Mouse (Mus musculus): ENCODE data around the gene Impg1. TPM values are rescaled to one million over a fixed set of nuclear protein-coding genes. Genes with fewer than 3 reads are reported as not detected.
"Not testable (repeated sequence)": the region's sequence is repeated elsewhere in the genome, so short reads cannot be mapped to it uniquely, and the experiment has no call there.

Impg1 gene
- total RNA-seq, 2 experiments from 2014 or later, result not detected

GRCm38 (mm10) chr9:80344451-80345000 lies 120.8 kb downstream of the Impg1 start:
- no peak for DNase-seq

- DNase-seq, result no peak
These were observed 122.8 kb downstream of the Impg1 start for GRCm38 (mm10) chr9:80342520-80342919.

- no peak for DNase-seq
These were observed 123.5 kb downstream of the Impg1 start for GRCm38 (mm10) chr9:80341756-80342155.

GRCm38 (mm10) chr9:80340927-80341326 lies 124.4 kb downstream of the Impg1 start:
- DNase-seq, result no peak

- no peak for DNase-seq
These were observed 127.3 kb downstream of the Impg1 start for GRCm38 (mm10) chr9:80338026-80338425.

- DNase-seq, result no peak
These were observed 129.5 kb downstream of the Impg1 start for GRCm38 (mm10) chr9:80335660-80336357.

GRCm38 (mm10) chr9:80333998-80334605 lies 131.2 kb downstream of the Impg1 start:
- no peak for DNase-seq

GRCm38 (mm10) chr9:80333466-80333865 lies 131.8 kb downstream of the Impg1 start:
- DNase-seq, result no peak

GRCm38 (mm10) chr9:80332153-80332552 lies 133.1 kb downstream of the Impg1 start:
- DNase-seq, result peak; percentile 8 to 28

- not testable (repeated sequence) for DNase-seq
These were observed 144.0 kb downstream of the Impg1 start for GRCm38 (mm10) chr9:80321051-80321887.

- DNase-seq, result no peak
These were observed 147.3 kb downstream of the Impg1 start for GRCm38 (mm10) chr9:80318027-80318426.

- DNase-seq, result no peak
These were observed 149.4 kb downstream of the Impg1 start for GRCm38 (mm10) chr9:80315922-80316321.

GRCm38 (mm10) chr9:80313610-80314009 lies 151.7 kb downstream of the Impg1 start:
- no peak for DNase-seq

- no peak for DNase-seq
These were observed 157.7 kb downstream of the Impg1 start for GRCm38 (mm10) chr9:80307629-80308028.

GRCm38 (mm10) chr9:80306853-80307252 lies 158.4 kb downstream of the Impg1 start:
- no peak for DNase-seq

- no peak for DNase-seq
These were observed 158.9 kb downstream of the Impg1 start for GRCm38 (mm10) chr9:80306390-80306789.

- DNase-seq, result peak; percentile 5 to 19
These were observed 161.8 kb downstream of the Impg1 start for GRCm38 (mm10) chr9:80303518-80303917.

GRCm38 (mm10) chr9:80299031-80299430 lies 166.2 kb downstream of the Impg1 start:
- no peak for DNase-seq

- no peak for DNase-seq
These were observed 169.2 kb downstream of the Impg1 start for GRCm38 (mm10) chr9:80296086-80296485.

GRCm38 (mm10) chr9:80293056-80293584 lies 172.2 kb downstream of the Impg1 start:
- DNase-seq, result peak in 1 of 2 experiments; percentile 16

- no peak for DNase-seq
These were observed 178.4 kb downstream of the Impg1 start for GRCm38 (mm10) chr9:80286845-80287244.

- DNase-seq, result no peak
These were observed 180.6 kb downstream of the Impg1 start for GRCm38 (mm10) chr9:80284539-80285174.

All from heart, adult 18-20 months (tissue).